Mouse (Mus musculus) adrenal gland, postnatal 10 days (tissue): ENCODE data around the gene Ccdc80. TPM values are rescaled to one million over a fixed set of nuclear protein-coding genes. Genes with fewer than 3 reads are reported as not detected.

Source experiments
- DNase-seq: peaks from one replicate; pipeline ENCODE4 v3.0.0; 2021; ENCODE audit warnings: mixed read lengths
- total RNA-seq, 2 experiments: library from RNA; stranded (reverse); gene quantifications; 2 replicates each; pipeline ENCODE4 v1.2.3; 2021

Gene Ccdc80
- total RNA-seq, 2 experiments from 2014 or later, result 60.7 to 82.4 TPM

DNA sequence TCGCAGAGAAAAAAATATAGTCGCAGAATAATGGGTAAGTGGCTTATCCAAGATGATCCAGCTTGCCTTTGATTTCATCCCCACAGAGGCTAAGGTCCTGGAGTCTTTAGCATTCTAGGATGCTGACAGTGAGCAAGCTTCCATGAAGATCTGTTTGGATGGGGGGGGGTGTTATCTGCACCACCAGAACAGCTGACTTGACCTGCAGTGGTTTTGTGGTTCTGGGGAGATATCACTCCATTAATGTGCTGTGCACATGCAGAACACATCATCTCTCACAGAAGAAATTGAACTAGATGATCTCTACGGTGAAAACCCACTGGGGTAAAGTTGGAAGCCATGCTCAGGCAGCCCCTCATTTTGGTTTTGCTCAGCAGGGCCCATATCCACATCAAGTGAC is 24.0 kb downstream of the Ccdc80 start:
- DNase-seq, result no peak

DNA sequence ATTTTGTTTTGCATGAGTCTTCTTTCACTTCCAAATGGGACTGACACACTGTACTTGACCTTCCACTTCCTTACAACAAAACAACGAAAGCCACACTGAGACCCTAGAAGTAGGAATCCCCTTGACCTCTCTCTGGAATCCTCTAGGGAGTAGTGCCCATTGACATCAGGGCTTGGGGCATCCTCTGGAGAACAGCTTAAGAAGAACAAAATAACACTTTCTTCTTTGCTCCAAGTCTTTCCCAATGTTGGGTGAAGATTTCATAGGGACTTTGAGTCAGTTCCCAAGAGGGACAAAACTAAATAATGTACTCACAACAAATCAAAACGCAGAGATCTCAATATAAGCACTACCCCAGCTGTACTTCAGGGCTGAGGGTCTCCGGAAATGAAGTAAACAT is 25.6 kb downstream of the Ccdc80 start:
- no peak for DNase-seq

DNA sequence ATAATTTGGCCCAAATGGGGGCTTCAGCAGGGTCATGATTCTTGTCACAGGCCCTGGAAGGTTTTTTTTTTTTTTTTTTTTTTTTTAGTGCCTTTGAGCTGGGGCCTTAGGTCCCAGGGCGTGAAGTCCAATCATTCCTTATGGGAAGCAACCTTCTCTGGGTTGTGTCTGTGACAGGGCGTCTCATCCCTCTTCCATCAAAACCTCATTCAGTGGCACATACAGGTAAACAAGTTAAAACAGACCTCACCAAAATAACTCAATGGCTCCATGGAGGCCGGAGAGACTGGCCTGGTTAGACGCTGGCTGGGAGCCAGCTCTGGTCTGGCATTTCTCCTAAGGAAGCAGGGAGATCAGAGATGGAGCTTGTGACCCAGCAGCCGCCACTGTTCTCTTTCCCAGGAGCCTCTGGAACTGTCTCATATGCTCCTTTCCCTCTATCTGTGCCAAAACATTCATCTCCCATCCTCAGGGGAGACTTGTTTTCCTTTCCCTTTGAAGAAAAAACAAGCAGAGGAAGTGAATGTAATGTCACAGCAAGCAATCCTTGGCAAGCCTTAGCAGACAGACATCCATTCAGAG is 27.7 kb downstream of the Ccdc80 start:
- peak; percentile 81 for DNase-seq

DNA sequence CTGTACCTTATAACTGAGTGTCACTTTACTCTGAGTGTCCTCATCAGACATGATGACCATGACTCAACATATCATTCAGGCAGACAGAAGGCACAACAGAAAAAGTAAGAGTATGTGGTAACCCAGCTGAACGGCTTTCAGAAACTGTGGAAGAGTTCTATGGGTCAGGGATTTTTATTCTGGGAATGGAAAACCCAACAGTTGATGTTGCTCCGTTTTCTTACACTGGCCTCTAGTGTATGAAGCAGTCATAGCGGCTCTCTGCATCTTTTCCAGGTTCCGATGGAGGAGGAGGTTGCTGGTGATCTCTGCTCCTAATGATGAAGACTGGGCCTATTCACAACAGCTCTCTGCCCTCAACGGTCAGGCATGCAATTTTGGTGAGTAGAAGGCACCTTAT is 29.4 kb downstream of the Ccdc80 start:
- peak; percentile 31 for DNase-seq

DNA sequence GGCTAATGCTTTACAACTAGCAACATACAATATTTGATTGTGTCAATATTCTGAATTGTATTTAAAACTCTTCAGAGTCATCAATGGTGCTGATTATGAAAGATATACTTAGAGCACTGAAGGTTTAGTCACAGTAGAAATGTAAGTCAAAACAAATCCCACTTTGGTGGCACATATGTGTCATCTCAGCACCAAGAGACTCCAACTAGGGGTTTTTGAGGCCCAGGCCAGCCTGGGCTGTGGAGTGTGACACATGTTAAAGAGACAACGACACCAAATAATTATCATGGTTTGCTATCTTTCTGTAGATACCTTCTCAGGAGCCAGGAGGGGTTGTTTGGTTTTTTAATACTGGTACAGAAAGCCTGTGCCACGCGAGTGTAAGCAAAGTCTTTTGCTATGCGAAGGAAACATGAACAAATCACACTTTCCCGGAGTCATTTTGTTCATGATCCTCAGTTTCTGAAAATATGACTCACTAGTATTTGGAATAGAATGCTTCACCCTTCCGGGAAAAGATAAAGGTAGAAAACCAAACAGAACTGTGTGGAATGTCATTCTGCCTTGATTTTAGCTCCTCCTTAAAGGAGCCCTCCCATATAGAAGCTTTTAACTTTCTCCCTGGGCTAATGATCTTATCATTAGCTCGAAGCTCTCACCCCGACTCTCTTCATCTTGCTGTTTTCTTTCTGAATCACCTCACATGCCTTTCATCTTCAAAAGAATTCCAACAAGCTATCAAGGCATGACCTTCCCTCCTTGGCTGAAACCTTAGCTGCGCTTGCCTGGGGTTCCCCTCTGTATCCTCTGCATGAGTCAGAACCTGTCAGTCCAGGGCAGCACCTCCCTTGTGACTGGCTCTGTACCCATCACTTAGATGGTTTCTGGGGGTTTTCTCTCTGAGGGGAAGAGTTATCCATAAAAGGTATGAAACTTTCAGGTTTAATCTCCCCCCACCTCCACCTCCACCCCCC is 31.3 kb downstream of the Ccdc80 start:
- peak; percentile 26 for DNase-seq

DNA sequence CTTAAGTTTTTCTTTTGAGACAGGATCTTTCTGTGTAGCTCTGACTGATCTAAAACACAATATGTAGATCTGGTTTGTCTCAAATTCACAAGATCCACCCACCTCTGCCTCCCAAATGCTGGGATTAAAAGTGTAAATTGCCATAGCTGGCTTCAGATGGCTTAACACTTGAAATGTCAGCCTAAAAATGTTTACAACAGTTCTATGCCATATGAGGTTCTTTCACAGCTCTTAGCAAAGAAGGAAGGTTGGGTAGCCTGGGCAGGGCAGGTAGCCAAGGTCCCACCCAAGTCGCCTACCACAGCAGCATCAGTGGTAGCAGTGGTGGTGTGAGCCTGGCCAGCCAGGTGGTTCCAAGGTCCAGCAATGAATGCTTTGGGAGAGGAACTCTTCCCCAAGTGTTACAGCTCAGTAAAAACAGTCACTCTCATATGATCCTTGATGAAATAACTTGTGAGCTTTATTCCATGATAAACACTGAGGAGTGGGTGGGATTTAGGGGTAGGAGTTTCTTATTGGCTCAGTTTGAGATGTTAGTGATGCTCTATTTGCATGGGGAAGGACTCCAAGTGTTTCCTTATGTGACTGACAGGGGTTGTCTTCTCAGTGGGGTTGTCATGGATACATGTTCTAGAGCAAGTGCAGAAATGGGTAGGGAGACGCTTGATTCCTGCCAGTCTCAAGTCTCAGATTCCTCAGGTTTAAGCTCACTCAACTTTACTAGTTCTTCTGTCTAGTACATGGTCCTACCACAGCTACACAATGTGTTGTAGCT is 34.9 kb downstream of the Ccdc80 start:
- DNase-seq, result no peak

DNA sequence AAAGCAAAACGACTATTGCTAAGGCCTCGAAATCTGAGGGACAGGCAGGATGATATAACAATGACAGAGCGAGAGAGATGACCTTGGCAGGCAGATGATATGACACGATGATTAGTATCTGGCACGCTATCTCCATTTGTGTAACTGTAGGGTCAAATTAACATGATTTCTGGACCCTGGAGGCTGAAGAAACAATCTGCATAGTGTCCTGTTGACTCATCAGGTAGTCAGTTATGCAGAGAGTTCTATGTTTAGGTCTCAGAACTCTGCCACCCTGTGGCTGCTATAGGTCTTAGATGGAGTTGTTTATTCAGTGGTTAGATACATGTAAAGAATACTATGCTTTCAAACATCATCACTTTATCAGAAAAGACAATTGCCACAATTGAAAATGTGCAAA is 48.5 kb downstream of the Ccdc80 start:
- DNase-seq, result peak; percentile 22

DNA sequence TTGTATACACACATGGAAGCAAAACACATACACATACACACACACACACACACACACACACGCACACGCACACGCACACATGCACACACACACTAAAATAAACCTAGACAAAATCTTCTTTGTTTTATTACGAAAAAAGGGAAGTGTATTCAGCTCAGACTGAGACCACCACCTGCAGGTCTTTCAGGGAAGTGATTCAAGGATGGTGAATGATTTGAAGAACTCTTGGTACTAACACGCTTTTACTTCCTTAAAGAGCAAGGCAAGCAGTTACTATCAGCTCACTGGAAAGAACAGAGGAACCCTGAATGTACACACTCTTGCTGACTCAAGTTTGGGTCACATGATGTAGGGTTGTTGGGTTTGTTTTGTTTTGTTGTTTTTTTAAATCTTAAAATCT is 49.4 kb downstream of the Ccdc80 start:
- no peak for DNase-seq

DNA sequence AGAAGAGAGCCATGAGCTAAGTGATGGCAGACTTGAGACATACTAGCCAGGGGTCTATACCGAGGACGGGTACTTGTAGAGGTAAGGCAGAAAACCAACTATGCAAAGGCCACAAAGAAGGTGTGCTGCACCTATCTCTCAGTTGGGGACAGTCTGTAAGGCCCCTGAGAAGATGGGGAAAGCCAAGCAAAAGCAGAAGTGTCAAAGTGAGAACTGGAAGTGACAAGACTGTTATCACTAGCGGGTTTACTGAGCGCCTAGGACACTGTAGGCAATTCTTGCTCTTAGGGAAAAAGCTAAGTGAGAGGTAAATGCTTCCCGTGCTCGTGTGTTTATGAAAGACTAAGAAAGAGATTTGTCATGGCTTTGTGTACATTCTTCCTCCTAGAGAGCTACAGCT is 51.9 kb downstream of the Ccdc80 start:
- DNase-seq, result no peak

DNA sequence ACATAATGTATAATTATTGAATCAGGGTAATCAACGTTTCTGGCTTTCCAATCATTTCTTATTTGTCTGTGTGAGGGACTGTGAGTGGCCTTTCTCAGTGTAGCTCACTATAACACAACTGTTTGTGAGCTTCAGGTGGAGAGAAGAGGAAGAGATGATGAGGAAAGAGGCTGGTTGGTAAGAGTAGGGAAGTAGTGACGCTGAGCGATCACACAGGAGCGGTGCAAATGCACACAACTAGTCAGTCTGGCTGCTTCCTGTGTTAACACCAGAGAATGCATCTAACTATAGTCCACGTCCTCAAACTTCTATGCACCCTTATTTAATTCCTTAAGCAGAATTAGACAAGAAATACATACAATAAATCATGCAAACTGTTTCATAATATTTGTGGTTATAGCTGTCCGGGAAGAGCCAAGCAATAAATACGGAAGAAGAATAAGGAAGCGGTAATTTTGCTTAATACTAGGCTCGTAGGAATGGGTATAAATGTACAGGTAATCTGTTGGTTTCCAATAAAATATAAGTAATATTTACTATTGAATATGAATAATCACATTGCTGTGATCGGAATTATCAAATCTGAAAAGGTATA is 55.4 kb downstream of the Ccdc80 start:
- DNase-seq, result no peak

DNA sequence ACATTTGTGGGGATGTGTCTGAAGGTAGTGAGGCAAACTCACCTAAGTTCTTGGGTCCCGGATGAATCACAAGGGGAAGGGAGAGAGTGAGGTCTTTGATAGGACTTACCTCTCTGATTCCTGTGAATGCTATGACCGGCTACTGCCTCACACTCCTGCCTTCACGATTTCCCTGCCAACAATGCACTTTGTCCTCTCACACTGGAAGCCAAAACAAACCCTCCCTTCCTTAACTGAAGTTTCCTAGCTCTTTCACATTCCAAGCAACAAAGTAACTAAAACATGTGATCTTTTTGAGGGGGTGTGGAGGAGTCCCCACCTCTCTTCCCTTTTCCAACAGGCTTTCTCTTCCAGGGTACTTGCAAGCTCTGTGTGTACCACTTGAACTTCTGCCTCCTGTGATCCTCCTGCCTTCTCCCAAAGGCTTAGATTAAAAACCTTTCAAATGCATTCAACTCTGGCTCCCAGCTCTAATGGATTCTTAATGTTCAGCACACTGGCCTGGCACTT is 61.6 kb downstream of the Ccdc80 start:
- no peak for DNase-seq

DNA sequence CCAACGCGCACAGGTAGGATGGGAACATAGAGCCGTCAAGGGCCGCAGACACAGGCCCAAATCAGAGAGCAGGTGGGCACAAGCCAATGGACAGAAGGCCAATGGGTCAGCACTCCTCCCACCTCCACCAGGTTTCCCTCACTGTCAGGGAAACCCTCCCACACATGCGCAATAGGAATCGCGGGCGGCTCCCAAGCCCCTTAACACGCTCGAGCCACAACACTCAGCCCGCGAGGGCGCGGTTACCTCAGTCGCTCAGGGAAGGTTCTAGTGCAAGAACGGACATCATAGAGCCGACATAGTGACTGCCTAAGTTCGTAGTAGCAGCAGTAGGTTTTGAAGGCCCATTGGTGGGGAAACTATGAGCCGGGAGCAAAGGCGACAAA is 64.9 kb downstream of the Ccdc80 start:
- DNase-seq, result peak; percentile 80

DNA sequence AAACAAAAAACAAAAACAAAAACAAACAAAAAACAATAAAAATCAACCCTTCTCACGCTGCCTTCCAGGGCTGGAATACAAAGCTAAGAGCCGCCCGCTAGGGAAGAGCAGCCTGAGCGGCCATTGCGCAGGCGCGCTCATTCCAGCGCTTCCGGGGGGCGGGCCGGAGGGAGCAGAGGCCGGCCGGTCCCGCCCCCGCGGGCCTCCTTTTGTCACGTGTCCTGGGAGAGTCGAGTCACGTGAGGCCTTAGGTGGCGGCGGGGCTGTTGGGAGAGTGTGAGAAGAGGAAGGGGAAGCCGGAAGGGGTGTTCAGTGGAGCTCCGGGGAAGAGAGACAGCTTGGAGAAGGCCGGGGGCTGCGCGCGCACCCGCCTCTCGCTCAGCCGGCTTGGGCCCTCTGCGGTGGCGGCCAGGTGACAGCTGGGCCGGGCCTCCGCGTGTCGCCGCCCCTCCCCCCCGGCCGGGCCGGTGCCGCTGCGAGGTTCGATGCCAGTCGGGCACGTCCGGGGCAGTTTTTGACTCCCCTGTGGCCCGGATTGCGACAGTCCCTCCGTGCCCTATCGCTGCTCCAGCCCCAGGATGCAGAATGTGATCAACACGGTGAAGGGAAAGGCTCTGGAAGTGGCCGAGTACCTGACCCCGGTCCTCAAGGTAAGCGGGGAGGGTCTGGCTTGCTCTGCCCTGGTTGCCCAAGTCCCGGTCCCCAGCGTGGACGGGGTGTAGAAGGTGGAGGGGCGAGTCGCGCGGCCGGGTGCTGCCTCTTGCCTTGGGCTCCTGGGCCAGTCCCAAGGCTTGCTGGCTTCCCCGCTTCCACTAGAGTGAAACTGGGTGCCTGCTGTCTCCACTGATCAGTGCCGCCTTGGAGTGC is 65.6 kb downstream of the Ccdc80 start, which contains the start of the genes Slc35a5 and Atg3:
Gene Slc35a5 (minus strand): TSS at position 185 of the 867 bp plus-strand sequence.
Gene Atg3 (plus strand): TSS at position 264 of the 867 bp plus-strand sequence.
- DNase-seq, result peak; percentile 96

DNA sequence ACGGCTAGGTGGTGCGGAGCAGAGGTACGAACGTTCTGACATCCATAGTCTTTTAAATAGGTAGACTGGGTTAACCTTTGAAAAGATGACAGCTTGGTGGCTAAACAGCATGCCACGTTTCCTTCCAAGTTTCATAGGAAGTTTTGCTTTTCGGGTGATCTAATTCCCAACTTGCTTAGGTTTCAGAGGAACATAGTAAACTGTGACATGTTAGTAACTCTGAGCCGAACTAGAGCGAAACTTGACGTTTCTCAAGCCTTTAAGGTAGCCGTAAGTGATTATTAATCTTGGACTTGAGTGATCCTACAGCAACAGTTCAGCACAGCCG is 66.2 kb downstream of the Ccdc80 start:
- DNase-seq, result no peak

Other genes starting within 250 kb of the Ccdc80 start
- not detected for gene Cd200r2, start 226.3 kb upstream of the Ccdc80 start, total RNA-seq
- gene Cd200r3, start 149.7 kb upstream of the Ccdc80 start, total RNA-seq, result under 1 TPM; 0.15 to 0.21 TPM
- 10 to 100 TPM; 23.2 to 26.2 TPM for gene Slc35a5, start 65.3 kb downstream of the Ccdc80 start, total RNA-seq
- 10 to 100 TPM; 39.9 to 45.3 TPM for gene Atg3, start 65.4 kb downstream of the Ccdc80 start, total RNA-seq
- gene Btla, start 130.9 kb downstream of the Ccdc80 start, total RNA-seq, result 1 to 10 TPM; 2.6 to 2.7 TPM